Mouse (Mus musculus) kidney, postnatal 14 days (tissue): ENCODE data around the gene Acsbg1.

ENCODE experiments used
- DNase-seq: peaks from one replicate; pipeline ENCODE4 v3.0.0; 2022; ENCODE audit warnings: mixed read lengths

Gene Acsbg1

DNA sequence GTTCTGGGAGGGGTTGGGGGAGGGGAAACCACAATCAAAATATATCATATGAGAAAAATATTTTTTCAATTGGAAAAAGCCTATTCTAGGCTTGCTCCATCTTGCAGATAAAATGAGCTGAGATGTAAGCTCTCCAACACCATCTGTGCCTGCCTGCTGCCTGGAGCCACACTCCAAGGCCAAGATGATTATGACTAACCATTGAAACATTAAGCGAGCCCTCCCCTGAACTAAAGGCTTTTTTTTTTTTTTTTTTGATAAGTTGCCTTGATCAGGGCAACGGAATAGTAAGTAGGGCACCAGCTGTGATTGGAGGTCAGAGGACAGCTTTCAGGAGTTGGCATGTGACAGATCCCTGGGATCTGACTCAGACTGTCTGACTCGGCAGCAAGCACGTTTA is 6.8 kb upstream of the Acsbg1 start:
- DNase-seq, result no peak

DNA sequence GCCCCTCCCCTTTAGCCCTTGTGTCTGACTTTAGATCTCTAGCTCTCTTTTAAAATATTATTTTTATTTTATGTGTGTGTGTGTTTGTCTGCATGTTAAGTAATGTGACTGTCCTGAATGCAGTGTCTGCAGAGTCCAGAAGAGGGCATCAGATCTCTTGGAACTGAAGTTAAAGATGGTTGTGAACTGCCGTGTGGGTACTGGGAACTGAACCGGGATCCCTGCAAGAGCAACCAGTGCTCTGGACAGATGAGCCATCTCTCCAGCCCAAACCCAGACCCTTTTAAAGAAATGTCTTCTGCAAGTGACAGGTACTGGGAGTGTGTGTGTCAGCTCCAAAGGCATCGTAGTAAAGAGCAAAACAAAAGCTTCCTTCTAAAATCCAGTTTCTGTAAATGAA is 4.4 kb upstream of the Acsbg1 start:
- no peak for DNase-seq

DNA sequence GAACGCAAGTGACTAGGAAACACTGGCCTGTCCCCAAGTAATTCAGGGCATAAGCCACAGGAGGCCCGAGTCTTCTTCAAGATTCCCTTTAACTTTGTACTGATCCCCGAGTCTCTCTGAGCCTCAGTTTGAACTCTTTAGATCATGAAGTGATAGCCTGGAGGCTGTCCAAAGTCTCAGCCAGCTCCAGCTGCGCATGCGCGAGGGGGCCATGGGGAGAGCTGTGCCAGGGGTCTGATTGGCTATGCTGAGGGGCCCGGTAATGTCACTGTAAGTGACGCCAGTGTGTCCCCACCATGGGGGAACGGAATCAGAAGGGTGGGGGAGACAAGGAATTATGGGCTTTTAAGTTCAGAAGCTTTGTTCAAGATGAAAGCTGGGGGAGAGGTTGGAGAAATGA is 2.7 kb upstream of the Acsbg1 start:
- DNase-seq, result no peak

DNA sequence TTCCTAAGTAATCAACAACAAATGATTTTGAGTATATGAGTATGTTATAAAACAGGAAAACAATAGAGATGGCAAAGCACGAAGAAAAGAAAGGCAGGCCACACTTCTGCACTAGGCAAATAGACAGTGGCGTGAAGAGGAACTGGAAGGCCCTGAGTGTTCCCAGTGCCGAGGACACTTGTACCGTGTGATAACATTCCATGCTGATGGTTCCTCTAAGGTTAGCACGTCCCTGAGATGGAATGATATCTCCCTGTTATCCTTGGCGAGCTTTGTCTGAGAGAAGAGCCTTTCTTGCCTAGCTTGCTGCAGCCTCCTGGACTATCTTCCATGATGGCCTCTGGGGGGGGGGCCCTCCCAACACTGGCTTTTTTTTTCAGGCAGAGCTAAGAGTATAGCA is 2.9 kb downstream of the Acsbg1 start:
- no peak for DNase-seq

DNA sequence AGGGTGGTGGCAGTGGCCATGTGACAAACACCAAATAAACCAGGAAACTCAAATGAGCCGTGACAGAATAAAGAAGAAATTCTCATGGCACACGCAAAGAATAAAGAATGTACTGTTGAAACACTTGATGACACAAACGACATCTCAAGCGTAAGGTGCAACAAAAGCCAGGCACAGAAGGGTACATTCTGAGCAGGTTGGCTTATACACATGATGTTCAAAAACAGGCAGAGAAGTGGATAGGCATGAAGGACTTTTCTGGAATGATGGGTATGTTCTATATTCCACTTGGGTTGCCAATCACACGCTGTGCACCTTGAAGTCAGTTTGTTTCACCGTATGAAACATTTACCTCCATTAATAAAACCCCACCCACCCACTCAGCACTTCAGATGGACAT is 5.3 kb downstream of the Acsbg1 start:
- DNase-seq, result no peak

DNA sequence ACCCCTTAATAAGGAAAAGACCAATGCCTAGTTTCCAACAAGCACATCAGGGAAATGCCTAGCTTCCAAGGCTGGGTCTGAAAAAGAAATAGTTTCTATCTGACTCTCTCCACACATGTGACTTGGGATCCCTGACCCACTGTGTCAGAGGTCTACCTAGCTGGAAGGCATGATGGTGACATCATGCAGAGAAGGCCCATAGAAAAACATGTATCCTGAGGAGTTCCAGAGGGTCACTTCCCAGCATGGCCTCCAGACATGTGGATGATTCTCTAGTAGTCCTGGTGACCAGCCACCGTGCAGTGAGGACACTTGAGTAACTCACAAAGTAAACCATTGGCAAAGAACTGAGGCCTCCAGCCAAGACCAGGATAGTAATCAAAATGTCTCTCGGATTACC is 5.8 kb downstream of the Acsbg1 start:
- DNase-seq, result no peak

DNA sequence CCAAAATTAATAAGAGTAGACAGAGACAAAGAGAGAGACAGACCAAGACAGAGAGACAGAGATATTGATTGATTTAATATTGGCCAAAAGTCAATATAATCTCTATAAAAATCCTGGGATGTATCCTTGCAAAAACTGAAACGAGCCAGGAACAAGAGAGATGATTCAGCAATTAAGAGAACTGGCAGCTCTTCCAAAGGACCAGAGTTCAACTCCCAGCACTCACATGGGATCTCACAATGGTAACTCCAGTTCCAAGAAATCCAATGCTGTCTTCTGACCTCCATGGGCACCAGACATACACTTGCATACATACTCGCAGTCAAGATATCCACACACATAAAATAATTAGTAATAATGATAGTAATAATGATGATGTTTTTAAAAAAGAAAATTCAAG is 8.9 kb downstream of the Acsbg1 start:
- no peak for DNase-seq

DNA sequence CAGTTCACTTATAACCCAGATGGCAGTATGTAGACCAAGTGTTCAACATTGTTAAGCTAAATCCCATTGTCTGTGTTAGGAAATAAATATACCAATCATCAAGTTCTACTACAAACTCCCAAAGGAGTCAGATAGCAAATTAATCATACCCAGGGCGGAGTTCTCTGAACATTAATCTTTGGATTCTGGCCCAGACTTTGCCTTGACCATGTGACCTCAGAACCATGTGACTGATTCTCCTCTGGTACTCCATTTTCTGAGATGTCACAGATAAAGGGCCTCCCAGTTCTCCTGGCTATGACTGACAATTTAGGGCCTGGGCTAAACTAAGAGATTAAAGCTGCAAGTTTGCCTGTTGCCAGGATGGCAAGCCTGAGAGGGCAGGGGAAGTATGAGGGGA is 12.3 kb downstream of the Acsbg1 start:
- DNase-seq, result no peak

DNA sequence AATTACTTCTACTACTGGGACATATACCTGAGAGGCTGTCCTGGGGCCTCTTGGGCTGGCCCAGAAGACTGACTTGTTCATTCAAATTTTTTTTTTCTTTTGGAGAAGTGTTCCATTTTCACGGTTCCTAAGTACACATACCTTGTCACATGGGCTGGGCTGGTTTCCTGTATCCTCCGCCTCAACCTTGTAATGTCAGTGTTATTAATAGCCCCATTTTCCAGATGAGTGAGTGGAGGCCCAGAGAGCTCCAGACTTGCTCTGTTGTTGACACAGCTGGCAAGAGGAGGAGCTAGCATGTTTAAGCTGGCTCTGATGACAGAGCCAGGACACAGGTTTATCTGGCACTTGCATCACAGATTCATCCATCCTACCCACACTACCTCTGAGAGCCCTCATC is 14.2 kb downstream of the Acsbg1 start:
- no peak for DNase-seq

DNA sequence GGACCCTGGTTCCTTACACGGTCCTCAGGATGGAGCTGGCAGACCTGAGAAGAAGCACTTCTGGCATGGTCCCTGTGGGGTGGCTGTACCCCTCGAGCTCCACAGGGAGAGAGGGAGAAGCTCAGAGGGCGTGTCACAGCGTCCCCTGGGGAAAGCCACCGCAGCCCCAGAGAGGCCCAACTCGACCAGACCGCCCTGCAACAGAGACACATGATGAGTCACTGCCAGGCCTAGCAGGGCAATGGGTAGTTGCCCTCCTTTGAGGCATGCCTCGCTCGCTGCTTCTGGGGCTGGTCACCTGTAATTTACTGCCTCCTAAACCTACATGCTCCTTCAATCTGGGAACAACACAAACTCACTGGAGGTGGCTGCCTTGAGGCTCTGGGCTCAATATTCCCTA is 15.4 kb downstream of the Acsbg1 start:
- no peak for DNase-seq

DNA sequence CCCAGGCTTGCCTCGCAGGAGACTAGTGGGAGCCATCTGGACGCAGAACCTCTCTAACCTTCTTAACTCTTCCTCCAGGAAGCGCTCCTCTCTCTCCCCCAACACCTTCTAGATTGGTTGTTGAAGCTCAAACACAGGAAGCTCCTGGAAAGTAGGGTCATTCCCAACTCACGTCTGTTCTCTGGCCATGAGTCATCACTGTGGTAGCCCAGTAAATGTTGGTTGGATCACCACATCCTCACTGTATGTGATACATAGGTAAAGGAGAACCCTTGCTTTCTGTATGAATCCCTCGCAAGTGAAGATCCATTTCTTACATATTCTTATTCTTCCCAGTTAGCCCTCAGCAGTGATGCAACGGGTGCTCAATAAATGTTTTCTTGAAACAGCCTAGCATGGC is 16.1 kb downstream of the Acsbg1 start:
- DNase-seq, result no peak

DNA sequence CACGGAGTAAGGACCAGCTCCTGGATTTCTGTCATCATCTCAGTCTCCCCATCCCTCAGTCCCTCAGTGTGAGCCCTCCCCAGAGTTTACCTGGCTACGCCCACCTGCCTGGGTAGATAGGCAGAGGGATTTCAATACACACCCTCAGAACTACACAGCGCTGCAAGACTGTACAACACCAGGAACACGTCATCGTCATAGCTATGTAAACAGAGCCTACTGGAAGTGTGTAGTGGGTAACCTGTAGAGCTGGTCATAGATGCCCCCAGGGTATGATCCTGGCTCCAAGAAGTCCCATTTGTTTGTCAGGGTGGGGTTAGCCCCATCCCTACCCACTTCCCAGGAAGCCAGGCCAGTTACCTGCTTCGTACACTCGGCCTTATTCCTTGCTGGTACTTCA is 18.5 kb downstream of the Acsbg1 start:
- DNase-seq, result no peak

DNA sequence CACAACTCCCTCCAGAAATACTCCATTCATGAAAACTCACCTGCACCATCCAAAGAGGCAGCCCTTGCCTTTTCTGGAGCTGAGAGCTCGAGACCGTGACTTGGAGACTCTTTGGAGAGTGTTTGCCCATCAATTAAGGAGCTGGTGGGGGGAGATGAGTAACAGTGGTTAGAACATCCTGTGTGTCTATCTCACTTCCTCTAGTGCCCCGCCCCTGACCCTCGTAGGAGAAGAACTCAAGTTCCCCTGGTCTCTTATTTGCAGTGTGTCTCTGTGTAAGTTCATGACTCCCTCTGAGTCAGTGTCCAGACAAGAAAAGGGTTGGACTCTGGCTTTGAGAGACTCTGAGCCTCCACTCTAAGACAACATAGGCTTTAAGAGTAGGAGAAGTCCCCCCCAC is 19.1 kb downstream of the Acsbg1 start:
- no peak for DNase-seq

DNA sequence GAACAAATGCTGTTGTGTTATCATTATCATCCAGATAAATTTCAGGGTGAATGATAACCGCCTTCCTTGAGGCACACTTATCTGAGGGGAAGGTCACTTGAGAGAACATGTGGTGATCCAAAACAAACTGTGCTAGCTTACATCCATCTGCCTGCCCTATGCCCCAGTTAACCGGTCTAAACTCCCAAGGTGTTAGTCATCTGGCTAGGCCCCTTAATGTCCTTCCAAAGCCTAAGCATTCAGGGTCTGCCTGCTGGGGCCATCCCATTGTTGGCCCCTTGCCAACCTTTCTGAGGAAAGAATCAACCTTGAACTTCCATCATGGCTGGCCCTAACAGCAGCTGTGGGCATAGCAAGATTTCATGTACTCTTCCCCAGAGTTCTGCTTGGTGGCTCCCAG is 19.5 kb downstream of the Acsbg1 start:
- DNase-seq, result no peak

DNA sequence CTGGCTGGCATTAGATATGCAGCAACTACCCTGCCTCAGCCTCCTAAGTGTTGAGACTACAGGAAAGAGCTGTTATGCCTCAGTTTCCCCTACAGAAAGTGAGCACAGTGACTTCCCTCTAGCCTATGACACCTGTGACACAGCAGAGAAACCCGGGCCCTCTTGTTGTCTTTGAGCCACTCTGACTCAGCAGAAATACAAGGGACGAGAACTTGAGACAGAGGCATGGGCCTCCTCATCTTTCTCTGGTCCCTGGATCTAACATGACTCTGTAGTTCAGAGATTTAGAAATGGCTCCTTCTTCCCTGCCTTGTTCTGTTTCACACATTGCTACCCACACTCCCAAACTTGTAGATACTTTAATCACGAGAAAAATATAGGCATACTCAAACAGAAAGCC is 20.1 kb downstream of the Acsbg1 start:
- DNase-seq, result no peak

DNA sequence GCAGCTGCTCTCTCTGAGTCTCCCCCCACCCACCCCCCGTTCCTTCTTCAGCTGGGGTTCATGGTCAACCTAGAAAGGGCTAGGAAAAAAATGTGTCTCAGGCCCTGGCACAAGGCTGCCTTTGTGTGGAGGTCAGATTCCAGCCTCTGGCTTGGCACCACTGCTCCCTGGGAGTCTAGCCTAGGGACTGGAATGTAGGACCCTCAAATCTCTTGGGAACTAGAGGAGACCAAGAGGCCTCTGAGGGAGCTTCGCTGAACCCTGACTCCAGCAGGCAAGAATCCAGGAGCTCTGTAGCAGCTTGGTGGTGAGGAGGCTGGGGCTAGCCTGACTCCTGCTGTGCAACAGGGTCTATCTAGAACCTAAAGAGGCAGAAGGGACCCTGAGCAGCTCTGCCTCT is 22.5 kb downstream of the Acsbg1 start:
- DNase-seq, result no peak

DNA sequence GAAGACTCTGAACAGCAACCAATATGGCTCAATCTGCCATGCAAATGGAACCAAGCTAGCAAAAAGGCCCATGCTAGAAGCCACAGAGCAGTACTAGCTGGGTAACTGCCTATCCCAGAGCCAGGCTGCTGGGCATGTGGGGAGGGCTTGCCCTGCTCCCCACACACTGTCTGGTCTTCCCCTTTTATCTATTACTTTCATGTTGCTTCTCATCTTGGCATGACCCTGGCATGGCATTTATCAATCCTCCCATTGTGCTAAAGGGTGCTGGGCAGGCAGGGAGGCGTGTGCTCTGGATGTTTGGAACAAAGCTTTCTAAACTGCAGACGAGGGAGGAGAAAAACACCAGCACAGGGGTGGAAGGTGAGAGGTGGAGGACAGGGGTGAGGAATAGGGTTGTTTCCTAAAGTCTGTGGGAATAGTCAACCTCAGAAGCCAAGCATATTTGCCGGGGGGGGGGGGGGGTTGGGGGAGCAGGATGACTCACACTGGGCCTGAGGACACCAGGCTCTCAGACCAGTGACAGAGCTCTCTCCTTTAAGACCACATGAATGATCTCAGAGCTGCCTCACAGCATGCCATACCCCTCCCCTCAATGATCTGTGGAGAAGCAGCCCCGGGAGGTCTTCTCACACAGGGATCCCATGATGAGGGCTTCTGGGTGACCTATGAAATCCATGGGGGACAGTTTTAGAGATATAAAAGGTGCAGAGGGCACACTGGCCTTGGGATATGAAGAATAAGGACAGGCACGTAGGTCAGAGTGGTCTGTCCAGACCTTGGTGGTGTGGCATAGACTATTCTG is 24.0 kb downstream of the Acsbg1 start:
- no peak for DNase-seq

DNA sequence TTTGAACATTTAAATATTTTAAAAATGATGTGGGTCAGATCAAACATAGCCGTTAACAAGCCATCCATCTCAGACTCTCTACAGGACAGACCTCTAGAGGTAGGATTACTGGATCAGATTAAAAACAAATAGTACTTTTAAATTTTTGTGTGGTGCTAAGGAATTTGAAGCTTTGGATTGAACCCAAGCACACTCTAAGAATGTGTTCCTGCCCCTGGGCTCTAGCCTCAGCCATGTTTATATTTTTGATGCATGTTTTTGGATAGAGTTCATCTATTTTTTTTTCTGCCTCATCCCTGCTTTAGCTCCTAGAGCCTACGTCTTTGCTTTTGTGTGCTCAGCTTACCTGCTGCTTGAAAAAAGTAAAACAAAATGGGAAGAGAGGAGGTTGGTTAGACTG is 28.3 kb downstream of the Acsbg1 start:
- no peak for DNase-seq

DNA sequence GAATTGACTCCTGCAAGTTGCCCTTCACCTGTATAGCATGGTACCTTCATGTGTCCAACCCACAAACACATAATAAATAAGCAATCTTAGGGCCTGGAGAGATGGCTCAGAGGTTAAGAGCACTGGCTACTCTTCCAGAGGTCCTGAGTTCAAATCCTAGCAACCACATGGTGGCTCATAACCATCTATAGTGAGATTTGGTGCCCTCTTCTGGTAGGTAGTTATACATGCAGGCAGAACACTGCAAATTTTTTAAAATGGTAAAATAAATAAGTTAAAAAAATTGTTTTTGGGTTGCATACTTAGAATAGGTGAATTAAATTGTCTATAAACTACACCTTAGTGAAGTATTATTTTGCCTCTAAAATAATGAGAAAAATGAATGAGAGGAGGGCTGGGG is 30.8 kb downstream of the Acsbg1 start:
- no peak for DNase-seq

DNA sequence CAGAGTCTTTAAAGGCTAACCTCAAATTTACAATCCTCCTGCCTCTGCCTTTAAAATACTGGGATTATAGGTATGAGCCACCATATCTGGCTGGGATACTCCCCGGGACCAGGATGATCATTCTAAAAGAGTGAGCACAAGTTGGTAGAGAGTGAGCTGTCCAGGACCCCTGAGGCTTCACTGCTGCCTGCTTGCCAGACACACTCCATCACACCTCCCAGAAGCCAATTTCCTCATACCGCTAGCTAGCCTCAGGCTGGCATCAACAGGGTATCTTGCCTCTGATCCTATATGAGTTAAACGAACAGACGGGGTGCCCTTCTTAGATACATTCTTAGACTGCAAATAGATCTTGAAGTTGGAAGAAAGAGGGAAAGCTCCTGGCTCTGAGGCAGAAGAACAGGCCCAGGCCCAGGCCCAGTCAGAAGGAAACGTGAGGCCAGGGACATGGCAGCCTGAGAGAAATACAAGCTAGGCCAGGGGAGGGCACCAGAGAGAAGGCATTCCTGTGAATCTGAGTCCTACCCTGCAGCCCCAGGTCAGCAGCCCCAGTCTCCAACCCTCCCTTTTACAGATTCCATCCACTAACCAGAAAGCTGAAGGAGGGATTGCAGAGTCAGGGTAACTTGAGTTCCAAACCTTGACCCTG is 31.9 kb downstream of the Acsbg1 start:
- DNase-seq, result no peak

DNA sequence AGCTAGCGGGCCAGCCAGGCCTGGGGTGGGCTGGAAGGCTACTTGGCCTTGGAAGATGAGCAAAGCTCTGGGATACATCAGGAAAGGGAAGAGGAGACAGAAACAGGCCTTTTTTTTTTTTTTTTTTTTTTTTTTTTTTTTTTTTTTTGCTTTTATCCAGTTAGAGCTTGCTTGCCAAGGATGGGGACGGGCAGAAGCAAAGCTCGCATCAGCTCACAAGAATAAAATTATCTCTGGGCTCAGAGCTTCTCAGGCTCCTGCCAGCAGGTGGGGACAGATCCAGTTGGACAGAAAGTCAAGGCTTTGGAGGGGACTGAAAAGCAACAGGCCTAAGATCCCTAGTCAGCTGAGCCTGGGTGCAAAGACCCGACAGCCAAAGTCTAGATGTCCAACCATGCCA is 32.9 kb downstream of the Acsbg1 start:
- no peak for DNase-seq

DNA sequence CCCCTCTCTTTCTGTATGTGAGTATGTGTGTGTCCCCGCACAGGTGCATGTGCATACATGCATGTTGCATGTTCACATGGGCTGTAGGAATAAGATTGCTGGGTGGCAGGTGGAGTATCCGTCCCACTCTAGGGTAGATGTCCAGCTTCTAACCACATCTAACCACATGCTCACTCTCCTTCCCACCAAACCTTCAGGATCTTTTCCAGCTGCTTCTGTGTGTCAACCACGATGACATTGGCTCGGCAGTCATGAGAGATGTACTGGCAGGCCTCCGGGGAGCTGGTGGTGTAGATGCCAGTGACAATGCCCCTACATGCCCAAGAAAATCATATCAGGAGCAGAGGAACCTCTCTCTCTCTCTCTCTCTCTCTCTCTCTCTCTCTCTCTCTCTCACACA is 34.4 kb downstream of the Acsbg1 start:
- no peak for DNase-seq

DNA sequence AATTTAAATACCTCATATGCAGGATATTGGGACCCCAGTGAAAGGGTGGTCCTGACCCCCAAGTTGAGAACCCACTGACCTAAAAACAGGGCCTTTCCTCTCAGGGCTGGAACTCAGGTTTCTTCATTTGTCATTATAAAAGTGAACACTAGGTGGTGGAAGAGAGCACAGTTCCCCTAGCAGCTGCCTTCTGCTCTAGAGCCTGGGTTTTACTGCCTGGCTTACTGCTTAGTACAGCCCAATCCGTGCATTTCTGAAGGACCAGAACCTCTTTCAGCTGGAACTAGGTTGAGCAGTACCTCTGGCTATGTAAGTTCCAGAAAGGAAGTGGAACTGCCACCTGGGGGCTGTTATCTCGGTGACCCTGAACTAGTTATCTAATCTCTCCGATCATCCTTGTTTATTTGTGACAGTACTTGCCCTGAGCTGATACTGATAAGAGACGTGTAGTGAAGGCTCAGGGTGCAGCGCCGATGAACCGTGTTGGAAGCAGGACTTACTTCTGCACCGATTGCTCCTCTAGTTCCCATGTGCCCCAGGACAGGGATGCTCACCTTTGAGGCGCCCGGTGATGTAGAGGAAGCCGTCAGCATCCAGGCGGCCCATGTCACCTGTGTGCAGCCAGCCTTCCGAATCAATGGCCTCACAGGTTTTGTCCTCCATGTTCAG is 47.4 kb downstream of the Acsbg1 start:
- peak; percentile 36 for DNase-seq

DNA sequence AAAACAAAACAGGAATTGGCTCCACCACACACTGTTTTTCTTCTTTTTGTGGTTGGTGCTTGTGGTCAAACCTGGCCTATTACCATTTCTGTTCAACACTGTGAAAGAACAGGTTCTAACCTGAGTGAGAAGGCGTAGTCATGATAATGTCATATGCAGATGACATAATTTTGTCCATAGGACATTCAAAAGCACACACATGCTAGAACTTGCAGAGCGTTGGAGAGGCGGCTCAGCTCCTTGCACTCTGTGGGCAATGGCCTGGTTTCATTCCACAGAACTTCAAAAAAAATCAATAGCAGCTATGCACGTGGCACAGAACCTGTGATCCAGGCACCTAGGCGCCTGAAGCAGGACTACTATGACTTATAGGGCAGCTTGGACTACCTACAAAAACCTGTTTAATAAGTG is 48.9 kb downstream of the Acsbg1 start:
- DNase-seq, result no peak
